ENCODE assay signal across 25 mouse cellular contexts in the genomic region with DNA sequence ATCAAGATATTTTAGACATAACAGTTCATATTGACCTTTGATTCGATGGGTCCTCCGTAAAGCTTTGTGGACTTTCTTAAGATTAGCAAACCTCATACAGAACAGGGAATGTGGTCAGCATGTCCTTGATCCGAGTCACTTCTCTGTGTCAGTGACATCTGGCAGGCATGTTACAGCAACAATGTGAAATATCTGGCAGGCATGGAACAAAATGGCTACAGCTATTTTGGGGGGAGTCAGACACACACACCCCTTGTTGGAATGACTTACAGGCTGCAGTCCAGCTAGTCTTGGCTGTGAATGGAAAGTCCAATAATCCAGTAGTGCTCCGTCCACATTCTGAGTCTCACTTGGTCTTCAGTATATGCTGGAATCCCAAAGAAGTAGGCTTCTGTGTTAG. TPM values are rescaled to one million over a fixed set of nuclear protein-coding genes. Genes with fewer than 3 reads are reported as not detected.
DNase-seq lines count a peak whose midpoint lies in the region; ATAC-seq and TF ChIP-seq lines count a peak whose summit lies in the region.
"Had no signal": no experiment of that assay in that cellular context is flagged by ENCODE, and none has a peak within 500 bp of the region (broad histone marks: within the 10 kb centered on the region; RNA-seq: fewer than 3 reads in every experiment).

No protein-coding gene starts in this region.

- H3K9ac ChIP-seq in lung, embryonic 14.5 days, result no peak overlapping the region
- H3K9ac ChIP-seq: embryonic facial prominence, embryonic 12.5 days; forebrain, embryonic 13.5 days; forebrain, postnatal 0 days; heart, embryonic 15.5 days; hindbrain, embryonic 12.5 days had no signal

- H3K4me3 ChIP-seq in lung, embryonic 14.5 days (ENCODE audit: low read depth, low read length), result no peak overlapping the region
- H3K4me3 ChIP-seq: embryonic facial prominence, embryonic 12.5 days; forebrain, embryonic 13.5 days; heart, embryonic 15.5 days; hindbrain, embryonic 12.5 days had no signal

- H3K4me2 ChIP-seq in lung, embryonic 14.5 days, result no peak overlapping the region
- H3K4me2 ChIP-seq: embryonic facial prominence, embryonic 12.5 days; forebrain, embryonic 13.5 days; heart, embryonic 11.5 days; heart, embryonic 15.5 days; hindbrain, embryonic 12.5 days had no signal

- H3K9me3 ChIP-seq in lung, embryonic 14.5 days (ENCODE audit: low read depth, low read length), result no peaks in the 10 kb centered on the region
- H3K9me3 ChIP-seq: embryonic facial prominence, embryonic 12.5 days; forebrain, embryonic 13.5 days; heart, embryonic 15.5 days; hindbrain, embryonic 12.5 days had no signal

- intact Hi-C loops in heart, postnatal 25 days (cut with DNase I), result no loop called here

- no peaks in the 10 kb centered on the region for H3K27me3 ChIP-seq in lung, embryonic 14.5 days (ENCODE audit: insufficient read depth, low read length)
- H3K27me3 ChIP-seq: CH12.LX; embryonic facial prominence, embryonic 12.5 days; forebrain, embryonic 13.5 days; heart, embryonic 15.5 days; hindbrain, embryonic 12.5 days had no signal

- ATAC-seq in lung, embryonic 14.5 days (ENCODE audit: insufficient read depth), result no peak
- ATAC-seq in megakaryocyte progenitor cell, adult 5-6 weeks (replicated peaks; ENCODE audit: poor library complexity), result no peak
- ATAC-seq: forebrain, embryonic 13.5 days; forebrain, postnatal 0 days; hindbrain, embryonic 16.5 days; inflammation-experienced regulatory T-cells, adult 6 months; intestine, postnatal 0 days had no signal

- no peak overlapping the region for H3K27ac ChIP-seq in lung, embryonic 14.5 days (ENCODE audit: low read depth)
- H3K27ac ChIP-seq: embryonic facial prominence, embryonic 12.5 days; forebrain, embryonic 13.5 days; heart, embryonic 15.5 days; hindbrain, embryonic 12.5 days had no signal

- no peaks in the 10 kb centered on the region for H3K4me1 ChIP-seq in lung, embryonic 14.5 days (ENCODE audit: insufficient read depth)
- H3K4me1 ChIP-seq: embryonic facial prominence, embryonic 12.5 days; forebrain, embryonic 13.5 days; heart, embryonic 15.5 days; hindbrain, embryonic 12.5 days had no signal

- peak; percentile 90 for DNase-seq in heart, adult 11 months
- no peak for DNase-seq in heart, postnatal 25 days (ENCODE audit: low spot score)
- DNase-seq in lung, embryonic 14.5 days, result peak; percentile 2
- no peak for DNase-seq in lung, postnatal 4 days
- DNase-seq in Muller cell, postnatal 12 days (ENCODE audit: inconsistent ontology term), result peak; percentile 47
- DNase-seq in cerebellum, postnatal 36 days, result no peak
- DNase-seq: adrenal gland, adult 8-10 months; adrenal gland, postnatal 36 days; cerebellum, adult 2 months; cerebellum, postnatal 14 days; forebrain, postnatal 0 days; gastrocnemius, postnatal 14 days; heart, postnatal 4 days had no signal

- WGBS in lung, embryonic 14.5 days, result 79% methylated on average over 4 of the region's 4 CpGs

- TF ChIP-seq CTCF in lung, embryonic 14.5 days (IDR thresholded peaks at IDR 0.05; ENCODE audit: low read depth), result no peak

- no peaks in the 10 kb centered on the region for H3K36me3 ChIP-seq in lung, embryonic 14.5 days (ENCODE audit: insufficient read depth)
- H3K36me3 ChIP-seq: embryonic facial prominence, embryonic 12.5 days; heart, embryonic 15.5 days; hindbrain, embryonic 12.5 days had no signal

RNA-seq across cellular contexts. Expression of gene Trim72, which starts 19.8 kb away (rescaled TPM):
- total RNA-seq in heart, postnatal 25 days (2021), result 100 to 1,000 TPM; 301 to 325 TPM
- polyA plus RNA-seq in lung, embryonic 14.5 days (2014; fragmentation: Nextera tagmentation; extraction: Ambion mirVana), result not detected in 2 replicates
- total RNA-seq in megakaryocyte progenitor cell, adult 5-6 weeks (2015), result not detected in 2 replicates
- not detected in 2 replicates for total RNA-seq in megakaryocyte progenitor cell, adult 5-6 weeks (2017)
- total RNA-seq: granulocyte monocyte progenitor cell, adult 5-6 weeks had no signal
- polyA plus RNA-seq: forebrain, embryonic 13.5 days; forebrain, postnatal 0 days; hindbrain, embryonic 16.5 days; inflammation-experienced regulatory T-cells, adult 6 months had no signal

RNA-seq across cellular contexts. Expression of gene Pycard, which starts 29.9 kb away (rescaled TPM):
- total RNA-seq in heart, postnatal 25 days (2021), result 10 to 100 TPM; 10.3 to 10.9 TPM
- 22.1 and 26.8 TPM in 2 replicates for polyA plus RNA-seq in lung, embryonic 14.5 days (2014; fragmentation: Nextera tagmentation; extraction: Ambion mirVana)
- total RNA-seq in megakaryocyte progenitor cell, adult 5-6 weeks (2015), result 142 and 147 TPM in 2 replicates
- 20.8 and 26.9 TPM in 2 replicates for total RNA-seq in megakaryocyte progenitor cell, adult 5-6 weeks (2017)

RNA-seq across cellular contexts. Expression of gene Itgam, which starts 38.9 kb away (rescaled TPM):
- total RNA-seq in heart, postnatal 25 days (2021), result 1 to 10 TPM; 4.6 to 5.1 TPM
- 0.74 and 1.4 TPM in 2 replicates for polyA plus RNA-seq in lung, embryonic 14.5 days (2014; fragmentation: Nextera tagmentation; extraction: Ambion mirVana)
- total RNA-seq in megakaryocyte progenitor cell, adult 5-6 weeks (2015), result 23.6 and 24.3 TPM in 2 replicates
- total RNA-seq in megakaryocyte progenitor cell, adult 5-6 weeks (2017), result 28.0 and 34.9 TPM in 2 replicates

RNA-seq across cellular contexts. Expression of gene Gm49368, which starts 38.9 kb away (rescaled TPM):
- not detected for total RNA-seq in heart, postnatal 25 days (2021)
- polyA plus RNA-seq in lung, embryonic 14.5 days (2014; fragmentation: Nextera tagmentation; extraction: Ambion mirVana), result not detected in 2 replicates
- total RNA-seq in megakaryocyte progenitor cell, adult 5-6 weeks (2015), result 0.05 TPM in 1 of 2 replicates, not detected in the other
- total RNA-seq in megakaryocyte progenitor cell, adult 5-6 weeks (2017), result not detected in 2 replicates
- total RNA-seq: adrenal gland, postnatal 36 days; CH12.LX; forebrain, postnatal 0 days; gastrocnemius, adult 18-20 months; gastrocnemius, postnatal 14 days; granulocyte monocyte progenitor cell, adult 5-6 weeks; heart, postnatal 4 days had no signal
- polyA plus RNA-seq: cerebellum, adult 2 months; embryonic facial prominence, embryonic 12.5 days; forebrain, embryonic 13.5 days; forebrain, postnatal 0 days; heart, embryonic 11.5 days; heart, embryonic 15.5 days; hindbrain, embryonic 12.5 days; hindbrain, embryonic 16.5 days; intestine, postnatal 0 days had no signal

RNA-seq across cellular contexts. Expression of gene Fus, which starts 56.3 kb away (rescaled TPM):
- total RNA-seq in heart, postnatal 25 days (2021), result 100 to 1,000 TPM; 139 to 171 TPM
- polyA plus RNA-seq in lung, embryonic 14.5 days (2014; fragmentation: Nextera tagmentation; extraction: Ambion mirVana), result 54.6 and 57.9 TPM in 2 replicates
- total RNA-seq in megakaryocyte progenitor cell, adult 5-6 weeks (2015), result 180 and 190 TPM in 2 replicates
- total RNA-seq in megakaryocyte progenitor cell, adult 5-6 weeks (2017), result 27.2 and 49.5 TPM in 2 replicates

Comparison
In these comparisons a context has a peak if more than half of its experiments do, and no peak if none do; other contexts are left out.
1. DNase-seq: peak in heart, adult 11 months (single experiment), lung, embryonic 14.5 days (single experiment) and Muller cell, postnatal 12 days (single experiment); none in heart, postnatal 25 days (single experiment), lung, postnatal 4 days (0 of 2) and cerebellum, postnatal 36 days (0 of 2).
2. RNA of gene Trim72, which starts 19.8 kb away (total RNA-seq): 301 to 325 TPM in heart, postnatal 25 days; not detected in megakaryocyte progenitor cell, adult 5-6 weeks; every median in the first group is over 100 times any median in the second.
3. RNA of gene Itgam, which starts 38.9 kb away (total RNA-seq): 23.6 to 34.9 TPM in megakaryocyte progenitor cell, adult 5-6 weeks; 4.6 to 5.1 TPM in heart, postnatal 25 days; every median in the first group is over 4 times any median in the second.